Mouse (Mus musculus) lung, postnatal 0 days (tissue): ENCODE measurements around the gene Tmprss11g.

Experiments
- CTCF ChIP-seq: IDR thresholded peaks from 2 replicates; pipeline ENCODE4 v1.5.1; 2016; ENCODE audit warnings: antibody characterized with exemption, mild to moderate bottlenecking
- EP300 ChIP-seq: IDR thresholded peaks from 2 replicates; pipeline ENCODE4 v1.6.1; 2016; ENCODE audit warnings: antibody characterized with exemption, mild to moderate bottlenecking, control low read depth

DNA sequence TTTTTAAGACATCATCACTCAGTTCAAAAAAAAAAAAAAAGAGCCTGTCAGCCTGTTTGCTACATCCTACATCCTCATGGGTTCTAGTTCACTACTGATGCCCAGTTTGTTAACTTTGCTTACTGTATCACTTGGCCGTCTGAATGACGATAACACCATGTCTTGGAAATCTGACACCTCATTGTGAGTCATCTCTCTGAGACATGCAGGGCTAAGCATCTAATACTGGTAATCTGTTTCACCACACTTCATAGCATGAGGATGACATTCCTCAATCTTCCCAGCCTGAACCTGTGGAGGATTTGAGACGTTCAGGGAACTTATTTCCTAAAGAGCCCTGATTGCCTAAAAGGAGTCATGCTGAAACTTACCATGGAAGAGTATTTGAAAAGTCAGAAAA is 22.2 kb upstream of the Tmprss11g start:
- TF ChIP-seq CTCF = no peak
- no peak for TF ChIP-seq EP300
